Mouse (Mus musculus) liver, adult 2 months (tissue): Measurements from ENCODE around the gene Ern2.

Experiments
- CTCF ChIP-seq: fragments of 200-500 bp; IDR thresholded peaks from 2 replicates; pipeline ENCODE4 v1.5.1; 2011; ENCODE audit warnings: low read depth, low read length, control low read depth
- POLR2A ChIP-seq: fragments of 200-500 bp; IDR thresholded peaks from 2 replicates; pipeline ENCODE4 v1.6.1; 2011; ENCODE audit warnings: low read length, control low read depth; ENCODE audit not compliant: insufficient read depth; ENCODE audit errors: extremely low read depth

- TF ChIP-seq POLR2A, result no peak
- TF ChIP-seq CTCF, result no peak
These were observed 60.4 kb downstream of the Ern2 start for GRCm38 (mm10) chr7:122125636-122126035.
